Mouse (Mus musculus) megakaryocyte progenitor cell, adult 5-6 weeks (primary cell): ENCODE results near the gene Fhl5. TPM values are rescaled to one million over a fixed set of nuclear protein-coding genes. Genes with fewer than 3 reads are reported as not detected.
"Not testable (repeated sequence)": the region's sequence is repeated elsewhere in the genome, so short reads cannot be mapped to it uniquely, and the experiment has no call there.

ENCODE experiments used
- ATAC-seq: replicated peaks from 2 replicates; pipeline ENCODE4 v1.8.0; 2016; ENCODE audit warnings: mild to moderate bottlenecking, moderate TSS enrichment, inconsistent platforms; ENCODE audit not compliant: poor library complexity
- total RNA-seq, 2 experiments: library from RNA; stranded (forward) in 1 of 2; stranded (reverse) in 1 of 2; fragments of 157-497, 149-512 nt in 1 of 2; fragments of 200-1000 nt in 1 of 2; gene quantifications; 2 replicates each; pipeline versions ENCODE4 v1.2.3 to v1.2.4; 2015 to 2017

Fhl5 gene
- total RNA-seq (2015) (not detected in 2 replicates), total RNA-seq (2017) (not detected in 2 replicates)

DNA sequence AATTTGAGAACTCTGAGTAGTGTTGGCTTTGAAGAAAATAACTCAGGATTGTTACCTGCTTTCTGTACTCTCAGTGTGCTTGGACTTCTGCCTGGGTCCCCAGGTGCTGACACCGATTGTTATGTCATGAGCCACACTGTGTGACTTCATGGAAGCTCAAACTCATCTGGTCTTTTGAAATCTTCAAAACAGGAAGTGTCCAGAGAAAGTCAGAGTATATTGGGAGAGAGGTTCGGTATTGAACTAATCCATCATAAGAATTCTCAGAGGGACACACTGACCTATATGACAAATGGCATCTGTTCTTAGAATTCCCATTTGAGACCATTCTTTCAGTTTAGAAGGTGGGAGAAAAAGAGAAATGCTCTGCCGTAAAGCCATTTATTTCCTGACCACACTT, at the start of gene Fhl5:
Fhl5 (minus strand) TSS at position 101 of the 400 bp plus-strand sequence.
- no peak for ATAC-seq

DNA sequence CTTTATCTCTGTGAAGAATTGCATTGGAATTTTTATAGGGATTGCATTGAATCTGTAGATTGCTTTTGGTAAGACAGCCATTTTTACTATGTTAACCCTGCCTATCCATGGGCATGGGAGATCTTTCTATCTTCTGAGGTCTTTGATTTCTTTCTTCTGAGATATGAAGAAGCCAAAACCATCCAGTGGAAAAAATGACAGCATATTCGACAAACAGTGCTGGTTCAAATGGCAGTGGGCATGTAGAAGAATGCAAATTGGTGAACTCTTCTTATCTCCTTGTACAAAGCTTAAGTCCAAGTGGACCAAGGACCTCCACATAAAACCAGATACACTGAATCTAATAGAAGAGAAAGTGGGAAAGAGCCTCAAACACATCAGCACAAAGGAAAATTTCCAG, 42.3 kb upstream of the Fhl5 start:
- ATAC-seq: not testable (repeated sequence)

DNA sequence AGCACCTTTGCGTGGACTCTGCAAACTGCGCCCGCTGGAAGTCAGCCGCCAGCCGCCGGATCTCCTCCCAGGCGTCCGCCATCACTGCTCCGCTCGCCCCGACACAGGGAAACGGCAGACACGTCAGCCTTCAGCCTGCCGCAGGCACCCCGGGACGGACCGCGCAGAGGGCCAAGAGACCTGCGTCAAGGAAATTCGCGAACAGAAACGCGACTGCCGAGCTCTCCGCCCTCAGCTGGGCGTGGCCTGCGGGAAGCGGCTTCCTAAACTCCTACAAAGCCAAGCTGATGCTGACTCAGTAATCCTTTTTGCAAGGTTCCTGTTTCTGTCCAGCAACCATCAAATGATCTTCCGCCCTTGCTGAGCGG, 39.0 kb upstream of the Fhl5 start, which contains the start of gene Ufl1:
Ufl1 (minus strand) TSS at position 151 of the 368 bp plus-strand sequence.
- peak; percentile 98 for ATAC-seq

DNA sequence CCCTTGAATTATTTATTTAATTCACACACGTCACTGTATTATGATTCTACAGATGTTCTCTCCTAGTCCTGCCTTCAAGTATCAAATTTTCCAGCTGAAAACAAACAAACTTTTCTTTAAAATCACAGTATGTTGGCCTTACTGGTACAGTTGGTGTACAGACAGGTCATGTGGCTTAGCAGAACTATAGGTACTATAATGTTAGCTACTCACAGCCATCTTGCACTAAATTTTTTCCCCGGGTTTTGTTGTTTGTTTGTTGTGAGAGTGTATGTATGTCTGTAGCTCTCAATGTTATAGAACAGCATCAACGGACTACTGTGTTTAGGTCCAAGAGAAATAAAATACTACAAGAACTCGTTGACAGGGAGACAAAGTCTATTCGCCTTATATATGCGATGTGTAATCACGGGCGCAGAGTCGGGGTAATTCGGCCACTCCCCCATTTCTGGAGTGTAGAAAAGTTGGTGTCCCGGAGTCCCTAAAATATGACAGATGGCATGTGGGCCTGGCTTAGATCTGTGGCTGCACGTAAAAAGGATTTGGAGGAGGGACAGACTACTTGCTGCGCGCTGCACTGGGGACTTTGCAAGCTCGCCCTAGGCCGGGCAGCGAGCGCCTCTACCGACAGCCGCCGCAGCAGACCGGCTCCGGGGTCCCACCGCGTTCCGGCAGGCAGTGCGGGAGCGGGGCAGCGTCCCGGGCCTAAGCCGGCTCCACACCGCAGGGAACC, 38.4 kb upstream of the Fhl5 start:
- ATAC-seq: peak; percentile 70

DNA sequence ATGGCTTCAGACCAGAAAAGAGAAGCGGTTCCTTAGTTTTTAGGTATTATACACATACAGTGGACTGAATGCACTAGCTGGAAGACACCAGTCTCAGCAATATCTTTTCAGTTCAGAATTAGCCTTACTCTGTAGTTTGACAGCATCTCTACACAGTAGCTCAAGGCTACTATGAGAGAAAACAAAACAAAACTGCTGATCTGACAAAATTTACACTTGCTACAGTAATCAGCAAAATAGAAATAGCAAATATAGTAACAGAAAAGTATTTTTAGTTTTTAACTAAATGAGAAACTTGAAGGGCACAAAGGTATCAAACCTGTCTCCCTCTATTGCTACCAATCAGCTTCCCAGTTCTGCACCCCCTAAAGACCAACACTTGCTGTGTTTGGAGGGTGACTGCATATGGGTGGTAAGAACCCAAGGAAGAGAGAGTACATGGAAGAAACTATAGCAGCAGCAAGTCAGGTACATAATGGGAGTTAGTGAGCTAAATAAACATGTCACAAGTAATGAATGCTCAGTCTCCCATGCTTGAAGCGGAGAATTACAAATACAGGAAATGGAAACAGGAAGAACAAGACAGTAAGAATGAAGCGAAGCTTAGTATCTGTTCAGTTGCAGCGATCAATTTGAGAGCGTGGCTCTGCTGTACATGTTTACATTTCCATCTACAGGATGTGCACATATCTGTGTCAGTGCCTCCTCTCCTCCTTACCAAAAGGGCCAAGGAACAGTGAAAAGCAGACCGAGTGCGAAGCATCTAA, 30.4 kb upstream of the Fhl5 start:
- peak; percentile 48 for ATAC-seq

DNA sequence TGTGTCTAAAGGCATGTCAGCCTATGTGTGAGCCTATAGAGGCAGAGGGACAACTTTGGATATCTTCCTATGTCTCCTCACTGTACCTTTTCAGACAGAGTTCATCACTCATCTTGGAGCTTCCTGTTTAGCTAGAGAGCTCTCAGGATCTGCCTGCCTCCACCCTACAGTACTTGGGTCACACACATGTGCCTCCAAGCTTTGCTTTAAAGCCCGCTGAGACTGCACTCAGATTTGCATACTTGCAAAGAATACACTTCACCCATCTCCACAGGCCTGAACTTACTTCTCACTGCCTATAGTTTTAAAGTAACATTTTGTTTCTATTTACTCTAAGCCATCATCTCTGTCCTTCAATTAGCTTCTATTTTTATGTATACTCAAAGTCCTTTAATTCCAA, 29.2 kb upstream of the Fhl5 start:
- ATAC-seq: no peak

DNA sequence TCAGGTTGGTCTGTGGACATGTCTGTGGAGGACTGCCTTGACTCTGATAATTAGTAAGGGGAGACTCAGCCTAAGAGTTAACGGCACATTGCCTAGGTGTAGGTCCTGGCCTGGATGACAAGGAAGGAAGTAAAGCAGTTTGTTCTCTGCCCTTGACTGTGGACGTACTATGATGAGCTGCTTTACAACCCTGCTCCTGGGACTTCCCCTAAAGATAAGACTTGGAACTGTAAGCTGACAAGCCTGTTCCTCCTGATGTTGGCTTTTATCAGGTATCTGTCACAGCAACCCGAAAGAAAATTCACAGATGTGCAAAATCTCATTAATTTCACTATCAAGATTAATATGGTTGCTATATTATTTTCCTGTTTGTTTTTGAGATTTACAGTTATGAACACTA, 24.5 kb upstream of the Fhl5 start:
- no peak for ATAC-seq

DNA sequence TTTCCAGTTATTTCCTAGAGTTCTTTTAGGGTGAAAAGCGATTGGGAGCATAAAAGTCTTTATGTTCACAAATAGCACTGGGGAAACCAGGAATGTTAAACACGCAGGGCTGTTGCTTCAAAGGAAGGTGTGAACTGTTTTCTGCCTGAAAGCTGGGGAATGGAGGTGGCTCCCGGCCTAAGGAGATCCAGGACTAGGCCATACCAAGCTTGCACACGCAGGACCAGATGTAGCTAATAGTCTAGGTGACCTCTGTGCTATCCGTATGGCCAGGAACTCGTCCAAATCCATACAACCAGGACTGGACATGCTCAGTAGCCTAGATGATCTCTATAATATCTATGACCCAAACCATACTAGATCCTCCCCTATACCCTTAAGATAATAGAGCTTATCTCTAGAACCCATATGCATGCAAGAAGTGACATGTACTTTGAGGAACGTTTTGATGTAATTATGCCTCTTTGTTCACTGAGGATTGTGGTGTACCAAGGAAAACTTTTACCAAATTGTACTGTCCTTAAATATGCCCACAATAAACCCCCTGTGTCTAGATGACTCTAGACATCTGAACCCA, 15.2 kb upstream of the Fhl5 start:
- no peak for ATAC-seq

DNA sequence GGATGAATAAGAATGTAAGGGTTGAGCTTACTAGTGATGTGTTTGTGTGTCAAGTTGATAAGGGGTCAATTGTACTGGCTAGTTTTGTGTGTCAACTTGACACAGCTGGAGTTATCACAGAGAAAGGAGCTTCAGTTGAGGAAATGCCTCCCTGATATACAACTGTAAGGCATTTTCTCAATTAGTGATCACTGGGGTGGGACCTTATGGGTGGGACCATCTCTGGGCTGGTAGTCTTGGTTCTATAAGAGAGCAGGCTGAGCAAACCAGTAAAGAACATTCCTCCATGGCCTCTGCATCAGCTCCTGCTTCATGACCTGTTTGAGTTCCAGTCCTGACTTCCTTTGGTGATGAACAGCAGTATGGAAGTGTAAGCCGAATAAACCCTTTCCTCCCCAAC, 7.0 kb downstream of the Fhl5 start:
- not testable (repeated sequence) for ATAC-seq

DNA sequence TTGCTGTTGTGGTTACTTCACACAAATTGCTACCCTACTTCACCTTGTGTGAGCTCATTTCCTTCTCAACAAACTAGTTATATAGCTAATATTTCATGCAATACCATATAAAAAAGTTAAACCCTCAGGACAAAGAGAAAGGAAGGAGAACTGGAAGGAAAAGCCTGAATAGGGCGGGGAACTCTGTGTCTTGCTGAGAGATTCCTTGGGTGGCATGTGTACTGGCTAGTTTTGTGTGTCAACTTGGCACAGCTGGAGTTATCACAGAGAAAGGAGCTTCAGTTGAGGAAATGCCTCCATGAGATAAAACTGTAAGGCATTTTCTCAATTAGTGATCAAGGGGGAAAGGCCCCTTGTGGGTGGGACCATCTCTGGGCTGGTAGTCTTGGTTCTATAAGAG, 8.9 kb downstream of the Fhl5 start:
- not testable (repeated sequence) for ATAC-seq

DNA sequence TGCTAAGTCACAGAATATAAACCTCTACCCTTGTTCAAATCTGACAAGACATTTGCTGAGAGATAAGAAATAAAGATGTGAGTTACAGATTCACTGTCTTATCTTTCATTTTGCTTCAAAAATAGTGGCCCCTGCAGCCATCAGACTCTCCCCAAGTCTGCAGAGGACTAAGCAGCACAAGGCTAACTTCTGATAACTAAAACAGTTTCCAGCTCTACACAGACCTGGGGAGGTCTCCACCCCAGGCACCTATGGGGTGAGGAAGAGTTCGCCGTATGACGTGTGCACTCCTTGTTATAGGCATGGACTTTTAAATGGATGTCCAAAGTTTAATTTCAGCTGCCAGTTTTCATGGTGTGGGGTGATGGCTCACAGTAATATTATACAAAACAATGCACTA, 10.1 kb downstream of the Fhl5 start:
- no peak for ATAC-seq

DNA sequence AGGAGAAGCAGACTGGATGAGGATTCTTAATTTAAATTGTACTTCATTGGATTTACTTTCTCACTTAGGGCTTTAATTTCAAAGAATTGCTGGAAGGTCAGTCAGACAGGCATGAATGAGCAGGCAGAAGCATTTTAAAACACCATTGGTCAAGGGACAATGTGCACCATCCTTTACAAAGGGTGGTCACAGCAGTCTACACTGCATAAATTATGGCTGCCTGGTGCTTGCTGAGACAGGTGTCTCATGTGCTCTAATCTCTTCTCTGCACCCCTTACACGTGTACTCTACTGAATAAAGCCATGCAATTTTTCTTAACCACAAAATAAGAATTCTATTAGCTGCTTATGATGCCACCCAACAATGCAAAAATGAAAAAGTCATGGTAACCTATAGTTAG, 15.1 kb downstream of the Fhl5 start:
- no peak for ATAC-seq

DNA sequence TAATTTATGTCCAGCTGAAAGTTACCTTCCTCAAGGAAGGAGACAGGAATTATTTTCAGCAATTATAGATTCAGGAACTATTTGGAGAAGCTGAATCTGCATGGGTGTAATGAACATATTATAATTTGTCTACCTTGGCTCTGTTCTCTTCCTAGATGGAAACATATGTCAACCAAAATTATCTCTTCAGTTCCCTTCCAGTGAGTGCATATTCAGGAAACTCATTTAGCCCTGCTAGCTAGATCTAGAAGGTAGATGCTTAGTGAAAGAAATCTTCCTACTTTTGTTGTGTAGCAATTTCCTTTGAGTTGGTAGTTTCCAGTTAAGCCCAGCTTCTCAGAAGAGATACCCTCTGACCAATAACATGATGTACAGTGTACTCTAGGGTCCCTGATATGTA, 20.7 kb downstream of the Fhl5 start:
- ATAC-seq: no peak

DNA sequence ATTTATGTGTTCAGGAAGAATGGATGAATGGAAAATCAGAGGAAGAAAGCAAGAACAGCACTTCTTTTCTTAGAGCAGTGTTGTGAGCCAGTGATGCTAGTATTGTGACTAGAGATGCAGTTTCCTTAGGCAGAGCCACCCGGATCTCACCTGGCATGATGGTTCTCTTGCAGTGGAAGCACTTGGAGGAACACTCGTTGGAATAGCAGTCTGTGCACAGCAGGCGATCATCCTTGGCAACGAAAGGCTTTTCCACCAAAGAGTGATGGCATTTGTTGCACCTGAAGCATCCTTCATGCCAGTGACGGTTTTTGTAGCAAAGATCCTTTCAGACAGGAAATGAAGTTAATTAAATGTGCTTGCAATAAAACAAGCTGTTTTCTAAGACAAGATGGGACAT, 29.2 kb downstream of the Fhl5 start:
- no peak for ATAC-seq

DNA sequence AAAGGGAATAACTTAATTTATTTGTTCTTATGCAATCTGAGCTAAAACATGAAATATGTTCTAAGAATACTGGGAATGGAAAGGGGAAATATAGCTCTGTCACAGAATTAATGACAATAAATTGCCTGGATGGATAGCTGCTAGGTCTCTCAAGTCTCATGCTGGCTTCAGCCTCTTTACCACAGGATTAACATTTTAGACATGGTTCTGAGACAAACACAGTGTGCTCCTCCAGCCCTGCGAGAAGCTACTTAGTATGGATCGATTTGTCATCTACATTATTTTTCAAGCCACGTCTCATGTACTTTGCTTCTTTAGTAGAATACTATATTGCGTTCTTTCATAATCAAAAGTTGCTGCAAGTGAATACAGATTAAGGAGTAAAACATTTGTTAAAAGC, 36.5 kb downstream of the Fhl5 start:
- no peak for ATAC-seq

DNA sequence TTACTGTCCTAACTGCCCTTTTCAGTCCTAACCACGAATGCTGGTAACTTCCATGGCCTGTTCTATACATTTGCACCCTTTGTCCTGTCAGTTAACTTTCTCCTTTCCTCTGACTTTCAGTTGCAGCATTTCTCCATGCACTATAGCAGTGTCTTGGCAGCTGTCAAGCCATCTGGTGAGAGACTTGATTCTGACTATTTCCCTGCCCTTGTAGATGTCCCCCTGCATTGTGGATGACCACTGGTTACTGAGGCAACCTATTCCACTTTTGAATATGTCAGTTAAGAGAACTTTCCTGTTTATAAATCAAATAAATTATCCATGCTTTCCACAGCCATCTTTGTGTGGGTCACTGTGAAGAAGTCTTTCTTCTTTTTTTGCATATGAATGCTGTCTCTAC, 45.4 kb downstream of the Fhl5 start:
- no peak for ATAC-seq

DNA sequence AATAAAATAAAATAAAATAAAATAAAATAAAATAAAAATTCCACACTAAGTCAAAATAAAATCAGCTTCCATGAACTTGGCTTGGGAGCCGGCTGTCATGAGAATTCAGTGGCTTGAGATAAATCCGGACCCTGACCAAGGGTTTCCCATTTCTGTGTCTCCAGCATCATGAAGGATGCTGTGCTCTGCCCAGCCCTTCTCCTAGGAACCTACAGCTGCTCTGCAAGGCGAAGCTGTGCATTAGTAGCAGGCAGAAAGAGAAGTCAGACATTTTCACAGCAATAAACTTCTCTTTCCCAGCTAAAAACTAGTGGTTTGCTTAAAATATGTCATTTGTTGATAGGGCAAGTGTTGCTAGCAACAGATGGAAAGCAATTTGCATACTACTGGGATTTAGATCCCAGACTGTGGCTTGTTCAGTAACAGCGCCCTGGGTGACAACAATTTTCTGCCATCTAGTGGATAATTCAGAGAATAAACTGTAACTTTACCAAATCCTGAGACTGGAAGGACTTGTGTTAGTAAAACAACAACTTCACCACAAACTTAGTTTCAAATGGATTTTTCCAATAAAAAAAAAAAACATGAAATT, 63.0 kb downstream of the Fhl5 start:
- ATAC-seq: no peak

Other genes with a start within 250 kb of the Fhl5 start
- gene Ufl1, start 38.9 kb upstream of the Fhl5 start, total RNA-seq (2015): 25.0 and 32.4 TPM in 2 replicates
- gene Ufl1, start 38.9 kb upstream of the Fhl5 start, total RNA-seq (2017): 24.1 and 35.4 TPM in 2 replicates